Mouse (Mus musculus): ENCODE data around the gene Phactr1. TPM values are rescaled to one million over a fixed set of nuclear protein-coding genes. Genes with fewer than 3 reads are reported as not detected.

Gene Phactr1
- polyA plus RNA-seq, 1 experiment from 2014 or later, result 14.5 TPM

GRCm38 (mm10) chr13:42866162-42866941 is 185.9 kb downstream of the Phactr1 start:
- Histone ChIP-seq H3K9ac (ENCODE audit: low read depth, low read length) (peak overlapping the region; percentile 61), H3K4me1 (ENCODE audit: control insufficient read depth, insufficient read depth, low read length) (peaks cover 11% of the 10 kb centered on the region; the same call in 1 of the 2 replicates), H3K4me3 (ENCODE audit: low read depth, low read length) (peak overlapping the region; percentile 44), H3K27me3 (replicated peaks; ENCODE audit: control insufficient read depth, insufficient read depth, low read length) (no peaks in the 10 kb centered on the region), H3K27ac (replicated peaks; ENCODE audit: low read depth, low read length) (no peak overlapping the region), H3K36me3 (ENCODE audit: control insufficient read depth, insufficient read depth, low read length) (no peaks in the 10 kb centered on the region), H3K9me3 (ENCODE audit: control insufficient read depth, low read length) (no peaks in the 10 kb centered on the region), H3K4me2 (ENCODE audit: low read depth, low read length) (peak overlapping the region; percentile 80)
- DNase-seq (ENCODE audit: low spot score) (peak; percentile 82), ATAC-seq (ENCODE audit: low read depth) (peak; percentile 87)
- 7% methylated on average over 21 of the region's 21 CpGs for WGBS

GRCm38 (mm10) chr13:42867026-42867425 is 186.6 kb downstream of the Phactr1 start:
- H3K4me3 ChIP-seq (ENCODE audit: low read depth, low read length), result peak overlapping the region; percentile 44
- peak overlapping the region; percentile 14; the same call in 1 of the 2 replicates for H3K9ac ChIP-seq (ENCODE audit: low read depth, low read length)
- no peaks in the 10 kb centered on the region for H3K27me3 ChIP-seq (replicated peaks; ENCODE audit: control insufficient read depth, insufficient read depth, low read length)
- H3K4me2 ChIP-seq (ENCODE audit: low read depth, low read length), result peak overlapping the region; percentile 80
- no peak overlapping the region for H3K27ac ChIP-seq (replicated peaks; ENCODE audit: low read depth, low read length)
- 30% methylated on average over 6 of the region's 6 CpGs for WGBS
- no peak for DNase-seq (ENCODE audit: low spot score)
- peaks cover 11% of the 10 kb centered on the region; the same call in 1 of the 2 replicates for H3K4me1 ChIP-seq (ENCODE audit: control insufficient read depth, insufficient read depth, low read length)
- no peaks in the 10 kb centered on the region for H3K36me3 ChIP-seq (ENCODE audit: control insufficient read depth, insufficient read depth, low read length)
- no peaks in the 10 kb centered on the region for H3K9me3 ChIP-seq (ENCODE audit: control insufficient read depth, low read length)
- no peak for ATAC-seq (ENCODE audit: low read depth)

- no peak for ATAC-seq (ENCODE audit: low read depth)
- no peaks in the 10 kb centered on the region for H3K27me3 ChIP-seq (replicated peaks; ENCODE audit: control insufficient read depth, insufficient read depth, low read length)
- H3K9ac ChIP-seq (ENCODE audit: low read depth, low read length), result no peak overlapping the region
- H3K4me2 ChIP-seq (ENCODE audit: low read depth, low read length), result no peak overlapping the region
- WGBS, result 46% methylated on average over 1 of the region's 1 CpGs
- no peak overlapping the region for H3K27ac ChIP-seq (replicated peaks; ENCODE audit: low read depth, low read length)
- no peak for DNase-seq (ENCODE audit: low spot score)
- H3K36me3 ChIP-seq (ENCODE audit: control insufficient read depth, insufficient read depth, low read length), result no peaks in the 10 kb centered on the region
- H3K4me1 ChIP-seq (ENCODE audit: control insufficient read depth, insufficient read depth, low read length), result no peaks in the 10 kb centered on the region; the same call in 1 of the 2 replicates
- no peaks in the 10 kb centered on the region for H3K9me3 ChIP-seq (ENCODE audit: control insufficient read depth, low read length)
- H3K4me3 ChIP-seq (ENCODE audit: low read depth, low read length), result no peak overlapping the region
Observed at GRCm38 (mm10) chr13:42872125-42872524, 191.7 kb downstream of the Phactr1 start.

GRCm38 (mm10) chr13:42878346-42878745 is 197.9 kb downstream of the Phactr1 start:
- H3K36me3 ChIP-seq (ENCODE audit: control insufficient read depth, insufficient read depth, low read length), result no peaks in the 10 kb centered on the region
- WGBS, result 37% methylated on average over 2 of the region's 2 CpGs
- no peaks in the 10 kb centered on the region for H3K9me3 ChIP-seq (ENCODE audit: control insufficient read depth, low read length)
- no peak overlapping the region for H3K4me3 ChIP-seq (ENCODE audit: low read depth, low read length)
- DNase-seq (ENCODE audit: low spot score) (no peak), ATAC-seq (ENCODE audit: low read depth) (no peak)
- no peak overlapping the region for H3K27ac ChIP-seq (replicated peaks; ENCODE audit: low read depth, low read length)
- no peaks in the 10 kb centered on the region for H3K27me3 ChIP-seq (replicated peaks; ENCODE audit: control insufficient read depth, insufficient read depth, low read length)
- H3K4me1 ChIP-seq (ENCODE audit: control insufficient read depth, insufficient read depth, low read length), result no peaks in the 10 kb centered on the region
- H3K9ac ChIP-seq (ENCODE audit: low read depth, low read length), result no peak overlapping the region
- H3K4me2 ChIP-seq (ENCODE audit: low read depth, low read length), result no peak overlapping the region

- WGBS, result 22% methylated on average over 14 of the region's 14 CpGs
- ATAC-seq (ENCODE audit: low read depth), result no peak
- no peak overlapping the region for H3K9ac ChIP-seq (ENCODE audit: low read depth, low read length)
Observed at GRCm38 (mm10) chr13:42884033-42884724, 203.8 kb downstream of the Phactr1 start.

GRCm38 (mm10) chr13:42884725-42885115 is 204.3 kb downstream of the Phactr1 start:
- no peak overlapping the region for H3K4me2 ChIP-seq (ENCODE audit: low read depth, low read length)
- no peak overlapping the region for H3K27ac ChIP-seq (replicated peaks; ENCODE audit: low read depth, low read length)
- no peaks in the 10 kb centered on the region for H3K27me3 ChIP-seq (replicated peaks; ENCODE audit: control insufficient read depth, insufficient read depth, low read length)
- ATAC-seq (ENCODE audit: low read depth), result no peak
- WGBS, result 50% methylated on average over 1 of the region's 1 CpGs
- no peak overlapping the region for H3K9ac ChIP-seq (ENCODE audit: low read depth, low read length)
- no peak for DNase-seq (ENCODE audit: low spot score)
- no peaks in the 10 kb centered on the region for H3K36me3 ChIP-seq (ENCODE audit: control insufficient read depth, insufficient read depth, low read length)
- peaks cover 5% of the 10 kb centered on the region; the same call in 1 of the 2 replicates for H3K4me1 ChIP-seq (ENCODE audit: control insufficient read depth, insufficient read depth, low read length)
- no peak overlapping the region for H3K4me3 ChIP-seq (ENCODE audit: low read depth, low read length)
- H3K9me3 ChIP-seq (ENCODE audit: control insufficient read depth, low read length), result no peaks in the 10 kb centered on the region

More at GRCm38 (mm10) chr13:42884033-42884724, 203.8 kb downstream of the Phactr1 start:
- peak overlapping the region; percentile 23; the same call in 1 of the 2 replicates for H3K4me2 ChIP-seq (ENCODE audit: low read depth, low read length)
- no peak overlapping the region for H3K4me3 ChIP-seq (ENCODE audit: low read depth, low read length)
- H3K27me3 ChIP-seq (replicated peaks; ENCODE audit: control insufficient read depth, insufficient read depth, low read length), result no peaks in the 10 kb centered on the region
- peaks cover 5% of the 10 kb centered on the region; the same call in 1 of the 2 replicates for H3K4me1 ChIP-seq (ENCODE audit: control insufficient read depth, insufficient read depth, low read length)
- no peak overlapping the region for H3K27ac ChIP-seq (replicated peaks; ENCODE audit: low read depth, low read length)
- no peak for DNase-seq (ENCODE audit: low spot score)
- no peaks in the 10 kb centered on the region for H3K9me3 ChIP-seq (ENCODE audit: control insufficient read depth, low read length)
- H3K36me3 ChIP-seq (ENCODE audit: control insufficient read depth, insufficient read depth, low read length), result no peaks in the 10 kb centered on the region

- no peaks in the 10 kb centered on the region for H3K9me3 ChIP-seq (ENCODE audit: control insufficient read depth, low read length)
Observed at GRCm38 (mm10) chr13:42887701-42888100, 207.3 kb downstream of the Phactr1 start.

GRCm38 (mm10) chr13:42889516-42890474 is 209.4 kb downstream of the Phactr1 start:
- H3K27ac ChIP-seq (replicated peaks; ENCODE audit: low read depth, low read length), result no peak overlapping the region
- peak; percentile 34 for DNase-seq (ENCODE audit: low spot score)
- 58% methylated on average over 12 of the region's 12 CpGs for WGBS
- H3K4me1 ChIP-seq (ENCODE audit: control insufficient read depth, insufficient read depth, low read length), result no peaks in the 10 kb centered on the region
- H3K36me3 ChIP-seq (ENCODE audit: control insufficient read depth, insufficient read depth, low read length), result no peaks in the 10 kb centered on the region
- no peaks in the 10 kb centered on the region for H3K9me3 ChIP-seq (ENCODE audit: control insufficient read depth, low read length)
- H3K27me3 ChIP-seq (replicated peaks; ENCODE audit: control insufficient read depth, insufficient read depth, low read length), result no peaks in the 10 kb centered on the region
- 0 out of 2 replicates have a peak, but pooled peaks have one; percentile 33 for ATAC-seq (ENCODE audit: low read depth)
- H3K9ac ChIP-seq (ENCODE audit: low read depth, low read length), result no peak overlapping the region
- H3K4me2 ChIP-seq (ENCODE audit: low read depth, low read length), result no peak overlapping the region
- H3K4me3 ChIP-seq (ENCODE audit: low read depth, low read length), result no peak overlapping the region

More at GRCm38 (mm10) chr13:42887701-42888100, 207.3 kb downstream of the Phactr1 start:
- Histone ChIP-seq H3K27me3 (replicated peaks; ENCODE audit: control insufficient read depth, insufficient read depth, low read length) (no peaks in the 10 kb centered on the region), H3K4me3 (ENCODE audit: low read depth, low read length) (no peak overlapping the region), H3K36me3 (ENCODE audit: control insufficient read depth, insufficient read depth, low read length) (no peaks in the 10 kb centered on the region), H3K4me2 (ENCODE audit: low read depth, low read length) (no peak overlapping the region), H3K27ac (replicated peaks; ENCODE audit: low read depth, low read length) (no peak overlapping the region), H3K4me1 (ENCODE audit: control insufficient read depth, insufficient read depth, low read length) (peaks cover 5% of the 10 kb centered on the region; the same call in 1 of the 2 replicates), H3K9ac (ENCODE audit: low read depth, low read length) (no peak overlapping the region)
- DNase-seq (ENCODE audit: low spot score) (no peak), ATAC-seq (ENCODE audit: low read depth) (no peak)
- WGBS, result 78% methylated on average over 5 of the region's 5 CpGs
